Mouse (Mus musculus): ENCODE measurements around the gene Sec24b.

Sec24b gene

GRCm38 (mm10) chr3:130053340-130054066, 7.8 kb downstream of the Sec24b start:
- DNase-seq, result peak; percentile 33 to 58

GRCm38 (mm10) chr3:130052541-130053298, 8.6 kb downstream of the Sec24b start:
- no peak for DNase-seq

GRCm38 (mm10) chr3:130052116-130052515, 9.2 kb downstream of the Sec24b start:
- no peak for DNase-seq

GRCm38 (mm10) chr3:130040711-130041110, 20.6 kb downstream of the Sec24b start:
- DNase-seq, result no peak

GRCm38 (mm10) chr3:130040017-130040416, 21.3 kb downstream of the Sec24b start:
- no peak for DNase-seq

GRCm38 (mm10) chr3:130028741-130029140, 32.6 kb downstream of the Sec24b start:
- no peak for DNase-seq

- DNase-seq, result no peak
These were observed 35.2 kb downstream of the Sec24b start for GRCm38 (mm10) chr3:130026181-130026580.

GRCm38 (mm10) chr3:130025556-130025955, 35.8 kb downstream of the Sec24b start:
- no peak for DNase-seq

- no peak for DNase-seq
These were observed 48.4 kb downstream of the Sec24b start for GRCm38 (mm10) chr3:130012943-130013342.

GRCm38 (mm10) chr3:130011236-130011635, 50.1 kb downstream of the Sec24b start:
- no peak for DNase-seq

- DNase-seq, result peak in 1 of 2 experiments; percentile 32
These were observed 55.2 kb downstream of the Sec24b start for GRCm38 (mm10) chr3:130006141-130006540.

GRCm38 (mm10) chr3:130000926-130001325, 60.4 kb downstream of the Sec24b start:
- DNase-seq, result no peak

GRCm38 (mm10) chr3:129998526-129998925, 62.8 kb downstream of the Sec24b start:
- DNase-seq, result no peak

GRCm38 (mm10) chr3:129998001-129998400, 63.4 kb downstream of the Sec24b start:
- DNase-seq, result peak in 1 of 2 experiments; percentile 6

GRCm38 (mm10) chr3:129997324-129997723, 64.0 kb downstream of the Sec24b start:
- DNase-seq, result no peak

GRCm38 (mm10) chr3:129987297-129987696, 74.1 kb downstream of the Sec24b start:
- DNase-seq, result no peak

- DNase-seq, result no peak
These were observed 76.0 kb downstream of the Sec24b start for GRCm38 (mm10) chr3:129985335-129985734.

- no peak for DNase-seq
These were observed 76.6 kb downstream of the Sec24b start for GRCm38 (mm10) chr3:129984797-129985196.

- no peak for DNase-seq
These were observed 79.1 kb downstream of the Sec24b start for GRCm38 (mm10) chr3:129982271-129982670.

GRCm38 (mm10) chr3:129981756-129982155, 79.6 kb downstream of the Sec24b start:
- no peak for DNase-seq

GRCm38 (mm10) chr3:129979510-129979909, 81.8 kb downstream of the Sec24b start:
- DNase-seq, result no peak

GRCm38 (mm10) chr3:129978716-129979115, 82.6 kb downstream of the Sec24b start:
- no peak for DNase-seq

- DNase-seq, result no peak
These were observed 85.0 kb downstream of the Sec24b start for GRCm38 (mm10) chr3:129976317-129976716.
